Mouse (Mus musculus) gastrocnemius, postnatal 36 days (tissue): Measurements from ENCODE around the gene Thrsp. TPM values are rescaled to one million over a fixed set of nuclear protein-coding genes. Genes with fewer than 3 reads are reported as not detected.
"Not testable (repeated sequence)": the region's sequence is repeated elsewhere in the genome, so short reads cannot be mapped to it uniquely, and the experiment has no call there.

Experiments used
- DNase-seq, 2 experiments: peaks; one replicate each; pipeline ENCODE4 v3.0.0; 2022
- intact Hi-C: fragments of 180-260 bp; cut with DNase I; formaldehyde crosslinking; loops from one replicate; pipeline ENCODE4 v1.15.1; 2025
- long read RNA-seq, 2 experiments: library from polyadenylated mRNA; stranded (forward); transcript quantifications; one replicate each; pipeline ENCODE4 v2.0.0; 2021
- total RNA-seq, 2 experiments: library from RNA; stranded (reverse); gene quantifications; 2 replicates each; pipeline ENCODE4 v1.2.3; 2021

Thrsp gene
- 10 to 100 TPM; 15.4 to 23.9 TPM for total RNA-seq
- long read RNA-seq, experiment 1, transcript Thrsp-201 (2 exons, 1,277 nt), result major isoform, 59 of 121 reads
- long read RNA-seq, experiment 1, partial matches to known transcripts, result 62 of 121 reads
- long read RNA-seq, experiment 1, other reads (novel, unspliced or antisense), result 0 of 121 reads
- long read RNA-seq, experiment 2, transcript Thrsp-201 (2 exons, 1,277 nt), result major isoform, 46 of 95 reads
- long read RNA-seq, experiment 2, partial matches to known transcripts, result 48 of 95 reads
- long read RNA-seq, experiment 2, other reads (novel, unspliced or antisense), result 1 of 95 reads

- intact Hi-C loops, result no loop called here
- peak; percentile 64 to 73 for DNase-seq
Measured at GRCm38 (mm10) chr7:97416906-97417777, at the start of gene Thrsp. Gene Thrsp, minus strand, starts transcription at chr7:97417730.

- no peak for DNase-seq
- intact Hi-C loops, result no loop called here
Measured at GRCm38 (mm10) chr7:97455577-97455976, 38.0 kb upstream of the Thrsp start.

GRCm38 (mm10) chr7:97454795-97455194 lies 37.3 kb upstream of the Thrsp start:
- intact Hi-C loops, result no loop called here
- DNase-seq, result no peak

DNA sequence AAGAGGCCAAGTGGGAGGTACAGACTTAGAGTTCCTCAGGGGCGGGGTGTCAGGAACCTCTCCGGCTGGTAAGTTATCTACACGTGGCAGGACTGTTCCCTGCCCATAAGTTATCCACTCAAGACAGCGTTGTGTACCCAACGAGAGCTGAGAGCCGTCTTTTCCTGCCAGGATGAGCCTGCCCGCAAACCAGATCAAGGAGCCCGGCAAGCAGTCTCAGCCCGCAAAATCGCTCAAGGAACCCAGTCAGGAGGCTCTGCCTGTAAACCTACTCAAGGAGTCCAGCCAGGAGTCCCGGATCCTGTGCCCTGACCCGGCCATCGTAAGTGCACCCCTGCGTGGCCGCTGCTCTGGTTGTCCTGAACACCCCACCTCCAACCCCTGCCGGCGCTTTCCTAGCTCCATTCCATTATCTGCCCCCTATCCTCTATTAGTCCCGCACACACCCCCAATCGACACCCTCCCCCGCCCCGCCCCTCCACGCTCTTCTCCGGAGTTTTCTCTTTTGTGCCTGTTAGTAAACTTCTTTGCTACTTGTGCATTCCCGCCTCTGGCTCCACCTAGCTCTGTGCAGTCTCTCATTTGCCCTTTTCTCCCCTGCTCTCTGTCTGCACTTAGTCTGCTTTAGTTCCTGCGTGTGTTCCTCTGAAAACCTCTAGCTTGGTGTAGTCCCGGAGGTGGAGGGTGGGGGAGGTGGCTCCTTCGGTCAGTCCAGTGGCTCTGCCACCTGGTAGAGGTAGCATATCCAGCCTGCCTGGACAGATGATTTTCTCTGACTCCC lies 35.8 kb upstream of the Thrsp start:
- DNase-seq, result no peak
- intact Hi-C loops, result no loop called here

GRCm38 (mm10) chr7:97452196-97452595 lies 34.7 kb upstream of the Thrsp start:
- DNase-seq, result no peak
- intact Hi-C loops, result no loop called here

GRCm38 (mm10) chr7:97451023-97451422 lies 33.5 kb upstream of the Thrsp start, which contains the start of gene Kctd14:
Gene Kctd14, plus strand, starts transcription at chr7:97451323.
- intact Hi-C loops, result not testable (repeated sequence)

DNA sequence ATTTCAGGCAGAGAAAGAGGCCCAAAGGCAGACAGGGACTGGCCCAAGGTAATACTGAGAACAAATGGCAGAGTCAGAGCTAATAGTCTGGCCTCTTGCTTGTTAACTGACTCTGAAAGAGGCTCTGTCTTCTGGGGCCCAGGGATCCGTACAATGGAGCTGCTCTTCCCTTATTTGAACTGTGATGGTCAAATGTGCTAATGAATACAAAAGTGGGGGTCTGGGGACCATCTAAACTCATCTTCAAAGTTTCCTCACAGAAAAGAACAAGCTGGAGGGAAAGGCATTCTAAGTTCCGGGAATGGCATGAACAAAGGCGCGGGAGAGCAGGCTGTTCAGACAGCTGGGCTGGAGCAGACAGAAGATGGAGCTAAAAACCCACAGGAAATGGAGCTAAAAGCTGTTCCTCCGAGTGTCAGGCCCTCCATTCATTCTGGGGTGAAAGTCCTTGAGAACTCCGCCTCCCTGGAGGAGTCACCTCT lies 29.6 kb upstream of the Thrsp start:
- no peak for DNase-seq
- intact Hi-C loops, result no loop called here

More at GRCm38 (mm10) chr7:97451023-97451422, 33.5 kb upstream of the Thrsp start, which contains the start of gene Kctd14:
- not testable (repeated sequence) for DNase-seq

DNA sequence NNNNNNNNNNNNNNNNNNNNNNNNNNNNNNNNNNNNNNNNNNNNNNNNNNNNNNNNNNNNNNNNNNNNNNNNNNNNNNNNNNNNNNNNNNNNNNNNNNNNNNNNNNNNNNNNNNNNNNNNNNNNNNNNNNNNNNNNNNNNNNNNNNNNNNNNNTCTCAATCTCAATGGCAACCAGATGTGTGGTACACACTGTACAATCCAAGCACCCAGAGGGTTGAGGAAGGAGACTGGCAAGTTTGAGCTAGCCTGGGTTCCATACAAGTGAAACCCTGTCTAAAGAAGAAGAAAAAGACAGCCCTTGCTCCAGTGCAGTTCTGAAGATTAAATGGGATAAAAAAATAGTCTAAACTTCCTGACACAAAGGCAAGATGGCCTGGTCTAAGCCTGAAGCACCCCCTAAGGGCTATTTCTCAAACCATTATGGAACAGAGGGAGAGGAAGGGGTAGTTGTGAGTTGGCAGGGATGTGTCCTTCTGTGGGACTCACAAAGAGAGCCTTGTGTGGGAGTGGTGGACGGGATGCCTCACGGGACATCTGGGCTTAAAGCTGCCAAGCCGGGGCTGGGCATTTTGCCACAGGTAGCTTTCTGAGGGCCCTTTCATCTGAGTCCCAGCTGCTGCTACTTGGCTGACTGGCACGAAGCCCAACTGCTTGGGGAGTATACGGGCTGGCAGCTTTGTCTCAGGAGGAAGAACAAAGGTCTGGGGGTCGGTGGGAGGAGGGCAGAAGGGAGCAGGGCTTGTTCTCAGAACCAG lies 28.8 kb upstream of the Thrsp start:
- peak; percentile 43 to 54 for DNase-seq
- intact Hi-C loops, result no loop called here

- intact Hi-C loops, result no loop called here
- DNase-seq, result no peak
Measured at GRCm38 (mm10) chr7:97438986-97439385, 21.5 kb upstream of the Thrsp start.

- DNase-seq, result no peak
- intact Hi-C loops, result no loop called here
Measured at GRCm38 (mm10) chr7:97434517-97434916, 17.0 kb upstream of the Thrsp start.

DNA sequence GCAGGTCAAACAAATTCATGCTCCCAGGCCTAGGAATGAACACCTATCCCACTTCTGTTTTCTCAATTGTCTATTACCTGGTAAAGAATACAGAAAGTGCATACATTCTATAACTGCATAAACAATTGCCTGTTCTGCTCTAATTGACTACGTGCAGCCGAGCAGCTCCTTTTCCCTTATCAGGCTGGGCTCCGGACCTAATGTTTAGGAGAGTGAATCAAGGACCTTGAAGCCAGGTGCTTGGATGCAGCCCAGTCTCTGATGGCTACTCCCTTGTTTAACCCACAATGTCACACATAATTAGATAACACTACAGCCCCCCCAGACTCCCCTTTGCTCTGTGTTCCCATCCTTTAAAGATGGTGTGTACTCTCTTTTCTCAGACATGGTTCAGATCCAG lies 16.0 kb upstream of the Thrsp start:
- intact Hi-C loops, DNase-seq: not testable (repeated sequence)

DNA sequence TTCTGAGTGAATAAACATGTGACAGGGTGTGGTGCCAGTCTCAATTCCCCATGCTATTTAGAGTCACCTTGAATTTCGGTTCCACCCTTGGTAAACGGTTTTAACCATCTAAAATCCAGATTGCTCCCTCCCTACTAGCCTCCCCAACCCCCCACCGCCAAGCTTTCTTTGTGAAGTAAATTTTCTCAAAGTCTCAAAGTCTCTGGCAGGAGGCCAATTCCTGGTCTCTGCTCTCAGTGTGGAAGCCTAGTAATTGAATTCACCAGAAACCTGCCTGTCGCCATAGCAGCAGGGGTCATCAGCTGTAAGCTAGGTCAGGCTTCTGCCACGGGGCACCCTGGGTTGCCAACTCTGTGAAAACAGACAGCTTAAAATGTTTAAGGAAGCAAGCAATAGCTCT lies 12.2 kb upstream of the Thrsp start:
- intact Hi-C loops, result loop anchor here (5.0 to 10.0 kb wide), 2 partner anchors 48 to 115 kb away; no protein-coding TSS in a partner anchor
- no peak for DNase-seq

DNA sequence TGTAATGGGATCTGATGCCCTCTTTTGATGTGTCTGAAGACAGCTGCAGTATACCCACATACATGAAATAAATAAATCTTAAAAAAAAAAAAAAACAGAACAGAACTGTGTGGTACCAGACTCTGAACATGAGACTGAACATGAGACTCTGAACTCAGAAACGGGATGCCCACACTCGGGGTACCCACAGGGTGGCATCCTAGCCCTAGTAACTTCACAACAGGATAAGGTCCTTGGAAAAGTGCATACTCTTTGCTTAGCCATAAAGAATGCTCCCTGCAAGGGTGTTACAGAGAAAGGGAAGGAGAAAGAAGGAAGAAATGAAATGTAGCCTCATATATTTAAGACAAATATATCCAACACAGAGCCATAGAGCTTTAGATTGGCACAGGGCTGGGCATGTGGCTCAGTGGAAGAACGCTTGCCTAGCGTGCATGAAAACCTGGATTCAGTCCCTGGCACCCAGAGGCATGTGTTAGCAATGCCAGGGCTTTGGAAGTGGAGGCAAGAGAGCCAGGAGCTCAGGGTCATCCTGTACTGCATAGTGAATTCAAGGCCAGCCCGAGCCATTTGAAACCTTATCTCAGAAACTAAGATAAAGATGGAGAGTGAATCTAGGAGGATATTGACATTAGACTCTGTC lies 10.4 kb upstream of the Thrsp start:
- no peak for DNase-seq
- intact Hi-C loops, result loop anchor here (2.0 to 10.0 kb wide), 4 partner anchors 49 to 251 kb away; partner anchors contain the start of genes Aamdc and Rsf1

DNA sequence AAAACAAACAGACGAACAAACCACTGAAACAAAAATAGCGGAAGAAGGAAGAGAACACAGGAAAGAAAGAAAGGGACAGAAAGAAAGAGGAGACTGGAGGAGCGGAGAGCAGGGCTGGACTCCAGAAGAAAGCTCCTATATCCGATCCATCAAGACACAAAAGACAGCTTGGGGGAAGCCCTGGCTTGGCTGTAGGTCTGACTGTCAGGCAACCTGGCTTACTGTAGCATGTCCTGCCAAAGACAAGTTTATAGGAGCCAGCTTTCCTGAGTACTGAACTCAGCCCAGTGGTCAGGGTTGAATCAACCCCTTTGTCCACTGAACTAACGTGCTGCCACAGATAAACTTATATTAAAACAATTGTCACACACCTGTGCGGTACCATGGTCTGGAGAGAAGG lies 9.8 kb upstream of the Thrsp start:
- no peak for DNase-seq
- intact Hi-C loops, result loop anchor here (2.0 to 10.0 kb wide), 4 partner anchors 50 to 252 kb away; partner anchors contain the start of genes Aamdc and Rsf1

GRCm38 (mm10) chr7:97426566-97426965 lies 9.0 kb upstream of the Thrsp start:
- intact Hi-C loops, result loop anchor here (2.0 to 10.0 kb wide), 4 partner anchors 51 to 252 kb away; partner anchors contain the start of genes Aamdc and Rsf1
- no peak for DNase-seq

GRCm38 (mm10) chr7:97424621-97425245 lies 7.2 kb upstream of the Thrsp start:
- DNase-seq, result peak; percentile 79 to 87
- intact Hi-C loops, result loop anchor here (5.0 to 10.0 kb wide), 2 partner anchors 53 to 120 kb away; no protein-coding TSS in a partner anchor

- DNase-seq, result no peak
- intact Hi-C loops, result loop anchor here (10.0 kb wide), 1 partner anchor 121 kb away; no protein-coding TSS in a partner anchor
Measured at GRCm38 (mm10) chr7:97423754-97424153, 6.2 kb upstream of the Thrsp start.

GRCm38 (mm10) chr7:97420958-97421651 lies 3.6 kb upstream of the Thrsp start:
- intact Hi-C loops, result loop anchor here (10.0 kb wide), 1 partner anchor 124 kb away; no protein-coding TSS in a partner anchor
- no peak for DNase-seq
